In the genomic region with DNA sequence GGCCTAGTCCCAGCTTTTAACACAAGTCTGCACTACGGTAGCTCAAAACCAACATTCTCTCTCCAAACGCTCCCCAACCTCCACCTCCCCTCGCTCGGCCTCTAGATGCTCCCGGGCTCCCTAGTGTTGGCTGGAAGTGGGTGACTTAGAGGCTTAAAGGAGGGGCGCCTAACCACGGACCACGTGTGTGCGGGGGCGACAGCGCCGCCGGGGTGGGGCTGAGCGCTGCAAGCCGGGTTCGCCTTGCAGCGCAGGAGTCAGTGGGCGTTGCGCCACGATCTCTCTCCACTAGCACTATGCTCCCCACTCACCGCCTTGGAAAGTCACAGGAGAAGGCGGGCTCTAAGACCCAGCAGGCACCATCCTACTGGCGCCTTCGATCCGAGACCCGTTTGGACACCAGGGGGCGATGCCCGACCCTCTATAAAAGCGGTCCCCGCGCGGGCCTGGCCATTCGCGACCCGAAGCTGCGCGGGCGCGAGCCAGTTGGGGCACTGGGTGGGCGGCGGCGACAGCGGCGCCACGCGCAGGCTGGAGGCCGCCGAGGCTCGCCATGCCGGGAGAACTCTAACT, we compare ENCODE assay signal across 8 mouse cellular contexts. TPM values are rescaled to one million over a fixed set of nuclear protein-coding genes. Genes with fewer than 3 reads are reported as not detected.
A peak's percentile ranks its signal among the peaks of the same experiment; 100 is the strongest.
DNase-seq lines count a peak whose midpoint lies in the region; ATAC-seq and TF ChIP-seq lines count a peak whose summit lies in the region.

Cebpa (plus strand) TSS at position 453 of the 573 bp plus-strand sequence.

- H3K4me3 ChIP-seq in ES-E14 (ENCODE audit: insufficient read depth in 1 of 2, low read depth in 1 of 2, low read length in 2 of 2, poor library complexity in 1 of 2, severe bottlenecking in 1 of 2) = peak within 1 kb of the TSS; percentile 52 to 64
- peak within 1 kb of the TSS; percentile 63 for H3K4me3 ChIP-seq in lung, embryonic 15.5 days
- peak within 1 kb of the TSS; percentile 62 for H3K4me3 ChIP-seq in olfactory bulb, adult 2 months (ENCODE audit: insufficient read depth, low read depth, low read length)

- 0 out of 2 replicates have a peak, but pooled peaks have one; percentile 34 for TF ChIP-seq POLR2A in olfactory bulb, adult 2 months (IDR thresholded peaks at IDR 0.05; ENCODE audit: insufficient read depth, low read depth, low read length)

- peak; percentile 74 for DNase-seq in ES-E14 (ENCODE audit: low read depth, low spot score)
- peak; percentile 87 to 88 for DNase-seq in cerebellum, adult 18-20 months
- DNase-seq in layer of hippocampus, adult 9-10 months (ENCODE audit: low spot score) = peak; percentile 90
- peak; percentile 60 to 62 for DNase-seq in thymus, adult 18-20 months

- no peaks in the 10 kb centered on the region for H3K9me3 ChIP-seq in ES-E14 (ENCODE audit: control insufficient read depth, insufficient read depth, low read depth, low read length)
- H3K9me3 ChIP-seq in lung, embryonic 15.5 days = no peaks in the 10 kb centered on the region

- H3K9ac ChIP-seq in ES-E14 (ENCODE audit: insufficient read depth, low read depth, low read length, poor library complexity, severe bottlenecking) = peak within 1 kb of the TSS; percentile 55
- peak within 1 kb of the TSS; percentile 71 for H3K9ac ChIP-seq in lung, embryonic 15.5 days

- H3K27ac ChIP-seq in ES-E14 (ENCODE audit: insufficient read depth, low read depth, low read length, poor library complexity, severe bottlenecking) = no peak within 1 kb of the TSS
- peak within 1 kb of the TSS; percentile 93 for H3K27ac ChIP-seq in lung, embryonic 15.5 days
- peak within 1 kb of the TSS; percentile 34 for H3K27ac ChIP-seq in olfactory bulb, adult 2 months (ENCODE audit: insufficient read depth, low read depth, low read length)

- peak; percentile 90 for ATAC-seq in frontal cortex, adult (ENCODE audit: low TSS enrichment)
- peak; percentile 80 to 82 for ATAC-seq in hematopoietic stem cell, adult 5-6 weeks (replicated peaks in 1 of 2; ENCODE audit: insufficient read depth in 1 of 2, low FRiP score in 2 of 2, low TSS enrichment in 1 of 2, low read depth in 1 of 2, poor library complexity in 2 of 2, severe bottlenecking in 2 of 2)
- peak; percentile 88 for ATAC-seq in lung, embryonic 15.5 days (ENCODE audit: borderline replicate concordance, extremely low read depth, low FRiP score, low TSS enrichment)

- peak; percentile 92 for TF ChIP-seq CTCF in olfactory bulb, adult 2 months (IDR thresholded peaks at IDR 0.05; ENCODE audit: insufficient read depth, low read depth, low read length)

- H3K4me2 ChIP-seq in lung, embryonic 15.5 days = peak within 1 kb of the TSS; percentile 98

- H3K36me3 ChIP-seq in ES-E14 (ENCODE audit: control insufficient read depth, insufficient read depth, low read length, poor library complexity, severe bottlenecking) = no peaks in the 10 kb centered on the region
- H3K36me3 ChIP-seq in lung, embryonic 15.5 days = no peaks in the 10 kb centered on the region

- H3K27me3 ChIP-seq in lung, embryonic 15.5 days = peaks cover 42% of the 10 kb centered on the region

- WGBS in lung, embryonic 15.5 days = under 1% methylated on average over 50 of the region's 50 CpGs
- under 1% methylated on average over 50 of the region's 50 CpGs for WGBS in olfactory bulb, adult 2 months

- peaks cover 3 to 9% of the 10 kb centered on the region in 2 experiments; a peak in 1 of 4 replicates for H3K4me1 ChIP-seq in ES-E14 (ENCODE audit: control insufficient read depth in 2 of 2, insufficient read depth in 2 of 2, low read length in 2 of 2, poor library complexity in 1 of 2)
- peaks cover 47% of the 10 kb centered on the region for H3K4me1 ChIP-seq in lung, embryonic 15.5 days
- H3K4me1 ChIP-seq in olfactory bulb, adult 2 months (ENCODE audit: control insufficient read depth, insufficient read depth, low read length) = peaks cover 29% of the 10 kb centered on the region

- in situ Hi-C loops in ES-E14 (cut with MboI; ENCODE audit: low sequenced_read_pairs in 2 of 2, unreplicated experiment in 2 of 2) = no loop called here

TF ChIP-seq in ES-E14, 5 proteins besides CTCF, POLR2A, EP300 and RAD21:
- TF ChIP-seq CHD2 (IDR thresholded peaks at IDR 0.05; ENCODE audit: low read depth, low read length) = no peak

RNA-seq across cellular contexts. Expression of gene Cebpa, which starts in this region (rescaled TPM):
- total RNA-seq in ES-E14 (2012; rRNA removed) = 2.0 and 2.5 TPM in 2 replicates
- 8.7 and 10.9 TPM in 2 replicates for total RNA-seq in hematopoietic stem cell, adult 5-6 weeks (2017)
- 6.9 and 7.3 TPM in 2 replicates for polyA plus RNA-seq in lung, embryonic 15.5 days (2015; fragmentation: Nextera tagmentation; extraction: Ambion mirVana)
- not detected in 2 replicates for polyA plus RNA-seq in olfactory bulb, adult 2 months (2012; ENCODE audit: insufficient read depth, insufficient read length, low replicate concordance, missing spikeins)
